Mouse (Mus musculus) kidney, embryonic 14.5 days (tissue): ENCODE data around the gene Lipc. TPM values are rescaled to one million over a fixed set of nuclear protein-coding genes. Genes with fewer than 3 reads are reported as not detected.

Experiments used
- microRNA-seq: library from miRNA; unstranded; fragments of <30 nt; microRNA quantifications from one replicate; pipeline ENCODE4, GENCODE M21; 2016
- polyA plus RNA-seq: library from polyadenylated mRNA; unstranded; fragments of >200 nt; fragmentation: Nextera tagmentation; extraction: Ambion mirVana; gene quantifications from 2 replicates; pipeline ENCODE4 v1.2.1, GENCODE M21; 2014

Gene Lipc
- polyA plus RNA-seq, 1 experiment from 2014 or later: 0.47 TPM

Small RNA genes within 50 kb of the gene (microRNA-seq; reads per million reads assigned to microRNA genes)
- not detected for gene Gm25149

Other genes starting within 250 kb of the Lipc start
- 0.14 and 0.27 TPM in 2 replicates for gene Aqp9, start 216.5 kb upstream of the Lipc start, polyA plus RNA-seq